Mouse (Mus musculus): ENCODE results near the gene Zfp759. TPM values are rescaled to one million over a fixed set of nuclear protein-coding genes. Genes with fewer than 3 reads are reported as not detected.

The Zfp759 gene
- total and polyA plus RNA-seq, 3 experiments = 2.2 to 6.1 (median 2.6) TPM

DNA sequence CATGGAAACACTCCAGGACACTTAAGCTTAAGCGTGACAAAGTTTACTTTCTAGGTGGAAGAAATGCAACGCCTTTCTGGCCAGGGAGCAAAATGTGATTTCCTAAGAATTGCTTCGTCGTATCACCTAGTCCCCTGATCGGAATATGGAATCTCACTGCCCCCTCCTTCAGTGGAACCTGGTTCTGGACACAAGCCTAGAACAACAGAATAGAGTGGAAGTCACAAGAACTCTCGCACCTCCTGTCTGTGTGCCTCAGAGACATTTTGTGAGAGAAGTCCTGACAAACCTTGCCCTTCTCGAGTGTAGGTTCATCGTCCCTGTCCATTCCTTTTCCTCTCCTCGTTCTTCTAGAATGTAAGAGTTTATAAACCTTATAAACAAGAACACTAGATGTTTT is 13.8 kb upstream of the Zfp759 start:
- Histone ChIP-seq H3K9me3 (replicated peaks; ENCODE audit: low read length) (no peaks in the 10 kb centered on the region), H3K4me2 (ENCODE audit: insufficient read depth, low read depth, poor library complexity, severe bottlenecking) (peak overlapping the region; percentile 82), H3K27me3 (replicated peaks) (no peaks in the 10 kb centered on the region), H3K4me3 (replicated peaks in 1 of 3; ENCODE audit: low read depth in 2 of 3, low read length in 2 of 3, poor library complexity in 1 of 3) (peak overlapping the region; percentile 66 to 91 (median 77)), H3K36me3 (replicated peaks in 1 of 2; ENCODE audit: control insufficient read depth in 1 of 2, insufficient read depth in 1 of 2, low read length in 1 of 2) (peaks cover 9 to 13% of the 10 kb centered on the region in 2 experiments), H3K9ac (ENCODE audit: insufficient read depth, low read depth) (peak overlapping the region; percentile 73), H3K79me2 (replicated peaks; ENCODE audit: control insufficient read depth, extremely low read depth, insufficient read depth, poor library complexity, severe bottlenecking) (0 out of 2 replicates have a peak, but pooled peaks cover 4% of the 10 kb centered on the region), H3K4me1 (ENCODE audit: control insufficient read depth in 1 of 2, insufficient read depth in 2 of 2) (peaks cover 5 to 22% of the 10 kb centered on the region in 2 experiments), H3K27ac (ENCODE audit: insufficient read depth, low read depth) (no peak overlapping the region)
- DNase-seq (ENCODE audit: extremely low read depth) = no peak
- in situ Hi-C loops (cut with MboI; ENCODE audit: low pct_ligation_motif_present, low pct_unique_long_range_greater_than_20kb, low sequenced_read_pairs) = no loop called here
- dilution Hi-C loops (cut with MboI; ENCODE audit: extremely low pct_ligation_motif_present, extremely low pct_unique_long_range_greater_than_20kb, low sequenced_read_pairs) = no loop called here
- TF ChIP-seq MYC (IDR thresholded peaks at IDR 0.05; ENCODE audit: low read depth, low read length) = no peak

DNA sequence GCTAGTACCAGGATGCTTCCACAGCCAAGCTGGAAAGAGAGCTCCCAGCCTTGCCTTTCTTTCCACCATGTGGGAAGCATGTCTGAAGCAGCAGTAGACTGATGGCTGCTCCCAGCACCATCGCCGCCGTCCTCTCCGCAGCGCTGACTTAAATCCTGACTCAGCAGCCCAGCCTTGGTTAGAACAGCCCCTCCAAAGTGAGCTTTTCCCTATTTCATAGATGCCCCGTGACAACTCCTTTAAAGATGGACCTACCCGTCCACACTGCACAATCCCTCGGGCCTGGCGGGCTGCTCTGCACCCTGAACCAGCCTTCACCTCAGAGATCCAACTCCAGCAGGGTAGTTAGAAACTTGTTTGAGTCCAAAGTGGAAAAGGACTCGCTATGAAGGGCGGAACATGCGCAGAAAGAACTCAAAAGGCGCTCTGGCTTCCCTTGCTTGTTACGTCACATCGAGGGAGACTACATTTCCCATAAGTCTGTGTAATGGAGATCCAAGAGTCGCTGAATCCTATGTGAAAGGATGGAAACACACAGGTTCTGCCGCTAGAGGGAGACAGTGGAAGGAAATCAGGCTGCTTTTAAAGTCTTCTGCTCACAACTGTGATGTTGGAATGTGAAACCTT is 13.2 kb upstream of the Zfp759 start, which contains the start of gene Gm28557:
TSS of gene Gm28557 (minus strand) at position 411 of the 627 bp plus-strand sequence.
- Histone ChIP-seq H3K4me2 (ENCODE audit: insufficient read depth, low read depth, poor library complexity, severe bottlenecking) (peak within 1 kb of the TSS; percentile 82), H3K27me3 (replicated peaks) (no peaks in the 10 kb centered on the region), H3K4me3 (replicated peaks in 1 of 3; ENCODE audit: low read depth in 2 of 3, low read length in 2 of 3, poor library complexity in 1 of 3) (peak within 1 kb of the TSS; percentile 66 to 91 (median 77)), H3K9ac (ENCODE audit: insufficient read depth, low read depth) (peak within 1 kb of the TSS; percentile 73), H3K9me3 (replicated peaks; ENCODE audit: low read length) (no peaks in the 10 kb centered on the region), H3K36me3 (replicated peaks in 1 of 2; ENCODE audit: control insufficient read depth in 1 of 2, insufficient read depth in 1 of 2, low read length in 1 of 2) (peaks cover 9 to 13% of the 10 kb centered on the region in 2 experiments), H3K27ac (ENCODE audit: insufficient read depth, low read depth) (peak within 1 kb of the TSS; percentile 32; the same call in 1 of the 2 replicates), H3K4me1 (ENCODE audit: control insufficient read depth in 1 of 2, insufficient read depth in 2 of 2) (peaks cover 5 to 22% of the 10 kb centered on the region in 2 experiments), H3K79me2 (replicated peaks; ENCODE audit: control insufficient read depth, extremely low read depth, insufficient read depth, poor library complexity, severe bottlenecking) (0 out of 2 replicates have a peak, but pooled peaks cover 4% of the 10 kb centered on the region)
- peak; percentile 98 for DNase-seq (ENCODE audit: extremely low read depth)
- in situ Hi-C loops (cut with MboI; ENCODE audit: low pct_ligation_motif_present, low pct_unique_long_range_greater_than_20kb, low sequenced_read_pairs) = no loop called here
- dilution Hi-C loops (cut with MboI; ENCODE audit: extremely low pct_ligation_motif_present, extremely low pct_unique_long_range_greater_than_20kb, low sequenced_read_pairs) = no loop called here
- peak; percentile 32; the same call in 1 of the 2 replicates for TF ChIP-seq SMC3 (IDR thresholded peaks at IDR 0.05; ENCODE audit: low read depth, low read length)
- TF ChIP-seq ZKSCAN1 (IDR thresholded peaks at IDR 0.05; ENCODE audit: borderline replicate concordance, low read depth, low read length) = no peak
- TF ChIP-seq MEF2A (IDR thresholded peaks at IDR 0.05; ENCODE audit: borderline replicate concordance, low read depth, low read length) = peak; percentile 66; the same call in 1 of the 2 replicates
- peak; percentile 69; the same call in 1 of the 2 replicates for TF ChIP-seq GABPA (IDR thresholded peaks at IDR 0.05; ENCODE audit: insufficient replicate concordance, low read depth, low read length)
- TF ChIP-seq ETS1 (conservative IDR thresholded peaks at IDR 0.05; ENCODE audit: low read depth, low read length) = 0 out of 2 replicates have a peak, but pooled peaks have one; percentile 44
- no peak; the same call in 1 of the 2 replicates for TF ChIP-seq JUND (conservative IDR thresholded peaks at IDR 0.05; ENCODE audit: low read depth, low read length)
- TF ChIP-seq CTCF (conservative IDR thresholded peaks at IDR 0.05 in 1 of 2, IDR thresholded peaks at IDR 0.05 in 1 of 2; ENCODE audit: low read depth in 2 of 2, low read length in 2 of 2) = peak; percentile 79 to 88
- 0 out of 2 replicates have a peak, but pooled peaks have one; percentile 67 for TF ChIP-seq ZMIZ1 (IDR thresholded peaks at IDR 0.05; ENCODE audit: low read depth, low read length)
- TF ChIP-seq NELFE (IDR thresholded peaks at IDR 0.05; ENCODE audit: low read depth, low read length) = peak; percentile 72
- TF ChIP-seq MXI1 (IDR thresholded peaks at IDR 0.05; ENCODE audit: low read depth, low read length) = peak; percentile 38; the same call in 1 of the 2 replicates
- 0 out of 2 replicates have a peak, but pooled peaks have one; percentile 32 for TF ChIP-seq UBTF (IDR thresholded peaks at IDR 0.05; ENCODE audit: low read depth, low read length)
- TF ChIP-seq E2F4 (IDR thresholded peaks at IDR 0.05; ENCODE audit: insufficient replicate concordance, low read depth, low read length) = peak; percentile 69; the same call in 1 of the 2 replicates
- TF ChIP-seq SIN3A (IDR thresholded peaks at IDR 0.05; ENCODE audit: low read length) = peak; percentile 56
- TF ChIP-seq MAX (IDR thresholded peaks at IDR 0.05; ENCODE audit: low read length) = peak; percentile 71; the same call in 1 of the 2 replicates
- peak; percentile 57 for TF ChIP-seq RAD21 (IDR thresholded peaks at IDR 0.05; ENCODE audit: low read depth, low read length)
- TF ChIP-seq EP300 (IDR thresholded peaks at IDR 0.05; ENCODE audit: low read length) = no peak
- peak; percentile 69 for TF ChIP-seq MYC (IDR thresholded peaks at IDR 0.05; ENCODE audit: low read depth, low read length)
- peak; percentile 87 for TF ChIP-seq POLR2A (IDR thresholded peaks at IDR 0.05; ENCODE audit: low read depth, low read length)
- no peak for TF ChIP-seq ZNF384 (IDR thresholded peaks at IDR 0.05; ENCODE audit: low read depth, low read length)
- peak; percentile 92; the same call in 1 of the 2 replicates for TF ChIP-seq KAT2A (IDR thresholded peaks at IDR 0.05; ENCODE audit: insufficient replicate concordance, low read length)
- peak; percentile 89 for TF ChIP-seq NRF1 (IDR thresholded peaks at IDR 0.05; ENCODE audit: low read depth, low read length)
- no peak for TF ChIP-seq CHD1 (IDR thresholded peaks at IDR 0.05; ENCODE audit: low read depth, low read length)
- no peak for TF ChIP-seq ZC3H11A (IDR thresholded peaks at IDR 0.05; ENCODE audit: low read depth, low read length)
- TF ChIP-seq MAFK (IDR thresholded peaks at IDR 0.05; ENCODE audit: insufficient replicate concordance, low read length) = peak; percentile 83
- TF ChIP-seq POLR2AphosphoS2 (IDR thresholded peaks at IDR 0.05; ENCODE audit: low read depth, low read length) = peak; percentile 50; the same call in 1 of the 2 replicates
- TF ChIP-seq PAX5 (IDR thresholded peaks at IDR 0.05; ENCODE audit: low read length) = no peak
- TF ChIP-seq HCFC1 (IDR thresholded peaks at IDR 0.05; ENCODE audit: low read depth, low read length) = peak; percentile 97
- peak; percentile 76 for TF ChIP-seq ELF1 (IDR thresholded peaks at IDR 0.05; ENCODE audit: low read depth, low read length)
- TF ChIP-seq TBP (conservative IDR thresholded peaks at IDR 0.05; ENCODE audit: low read depth, low read length) = peak; percentile 25; the same call in 1 of the 2 replicates
- no peak; the same call in 1 of the 2 replicates for TF ChIP-seq TCF12 (IDR thresholded peaks at IDR 0.05; ENCODE audit: low read depth, low read length)
- peak; percentile 68 for TF ChIP-seq IRF4 (IDR thresholded peaks at IDR 0.05; ENCODE audit: low read depth, low read length)
